Mouse (Mus musculus) CD8-positive naive resting alpha-beta T cell, adult 2 months (primary cell): Measurements from ENCODE around the gene Med8.

Source experiments
- DNase-seq, 2 experiments: peaks; one replicate each; pipeline ENCODE4 v3.0.0; 2022; ENCODE audit warnings: low read depth in 2 of 2, low spot score in 2 of 2

The Med8 gene

DNA sequence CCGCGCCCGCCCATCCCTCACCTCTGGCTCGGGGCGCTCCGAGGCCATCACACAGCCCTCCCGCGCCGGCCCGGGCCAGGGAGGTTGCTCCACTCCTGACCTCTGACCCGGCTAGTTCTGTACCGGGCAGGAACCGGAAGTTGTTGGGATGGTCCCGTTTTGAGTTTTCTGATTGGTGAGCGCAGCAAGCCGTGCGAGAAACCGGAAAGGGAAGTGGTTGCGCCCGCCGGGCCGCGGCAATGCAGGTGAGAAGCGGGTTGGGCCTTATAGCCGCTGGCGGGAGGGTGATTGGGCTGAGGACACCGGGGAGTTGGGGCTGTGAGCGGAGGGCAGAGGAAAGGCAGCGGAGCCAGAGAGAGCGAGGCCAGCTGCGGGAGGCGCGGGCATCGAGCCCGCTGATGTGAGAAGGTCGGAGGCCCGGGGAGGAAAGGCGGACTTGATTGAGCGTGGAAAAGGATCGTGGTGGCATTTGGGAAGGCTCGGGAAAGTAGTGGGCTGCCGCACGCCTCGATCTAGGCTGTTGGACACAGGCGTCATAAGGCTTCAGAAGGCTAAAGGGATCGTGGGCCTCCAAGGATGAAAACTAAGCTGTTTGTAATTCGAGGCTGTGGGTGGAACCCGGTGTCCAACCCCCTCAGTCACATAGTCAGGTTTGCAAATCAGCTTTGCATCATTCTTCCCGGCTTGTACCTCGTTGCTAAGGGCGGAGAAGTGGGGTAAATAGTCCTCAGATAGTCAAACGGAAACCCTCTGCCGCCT is at the start of gene Med8, which contains the start of gene Szt2:
TSS of gene Med8 (plus strand) at position 196 of the 759 bp plus-strand sequence.
TSS of gene Szt2 (minus strand) at position 132 of the 759 bp plus-strand sequence.
- peak; percentile 85 to 89 for DNase-seq

DNA sequence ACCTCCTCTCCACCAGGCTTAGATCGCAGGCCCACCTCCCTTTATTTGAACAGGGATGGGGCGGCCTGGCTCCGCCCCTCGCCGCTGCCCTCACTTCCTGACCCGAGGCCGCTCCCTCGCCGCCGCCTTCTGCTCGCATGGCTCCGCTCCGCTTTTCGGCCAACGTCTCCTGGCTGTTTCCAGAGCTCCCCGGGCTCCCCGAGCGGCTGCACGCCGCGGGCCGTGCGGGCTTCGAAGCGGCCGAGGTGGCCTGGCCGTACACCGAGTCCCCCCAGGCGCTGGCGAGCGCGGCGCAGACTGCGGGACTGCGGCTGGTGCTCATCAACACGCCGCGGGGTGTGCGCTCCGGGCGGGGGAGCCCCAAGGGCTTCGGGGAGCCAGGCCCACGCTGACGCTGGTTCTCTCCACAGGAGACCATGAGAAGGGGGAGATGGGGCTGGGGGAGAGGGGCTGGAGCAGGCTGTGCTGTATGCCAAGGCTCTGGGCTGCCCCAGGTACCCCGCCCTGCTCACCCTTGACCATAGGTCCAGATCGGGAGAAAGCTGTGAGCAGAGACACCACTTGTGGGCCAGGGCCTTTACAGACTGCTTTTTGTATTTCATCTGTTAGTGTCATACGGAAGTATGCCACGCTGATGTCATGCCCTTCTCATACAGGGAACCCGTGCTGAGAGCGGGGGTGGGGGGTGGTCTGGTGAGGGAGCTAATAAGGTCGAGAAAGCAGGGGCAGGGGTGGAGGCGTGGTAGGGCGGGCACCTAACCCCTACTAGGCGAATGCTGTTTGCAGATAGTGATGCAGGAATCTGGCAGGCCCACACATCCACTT is 49.0 kb upstream of the Med8 start:
- DNase-seq, result peak; percentile 31 to 51

DNA sequence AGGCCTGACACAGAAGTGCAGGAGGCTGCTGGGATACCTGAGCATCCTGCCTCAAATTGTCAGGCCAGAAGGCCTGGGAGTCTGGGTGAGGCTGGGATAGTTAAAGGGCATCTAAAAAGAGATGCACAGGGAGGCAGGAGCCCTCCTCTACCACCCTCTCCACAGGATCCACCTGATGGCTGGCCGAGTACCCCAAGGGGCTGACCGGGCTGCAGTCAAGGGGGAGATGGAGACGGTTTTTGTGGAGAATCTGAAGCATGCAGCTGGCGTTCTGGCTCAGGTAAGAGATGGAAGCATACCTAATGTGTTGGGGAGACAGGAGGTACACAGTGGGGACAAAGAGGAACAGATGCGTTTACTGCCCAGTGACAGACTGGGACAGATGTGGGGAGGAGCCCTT is 47.7 kb upstream of the Med8 start:
- no peak for DNase-seq

DNA sequence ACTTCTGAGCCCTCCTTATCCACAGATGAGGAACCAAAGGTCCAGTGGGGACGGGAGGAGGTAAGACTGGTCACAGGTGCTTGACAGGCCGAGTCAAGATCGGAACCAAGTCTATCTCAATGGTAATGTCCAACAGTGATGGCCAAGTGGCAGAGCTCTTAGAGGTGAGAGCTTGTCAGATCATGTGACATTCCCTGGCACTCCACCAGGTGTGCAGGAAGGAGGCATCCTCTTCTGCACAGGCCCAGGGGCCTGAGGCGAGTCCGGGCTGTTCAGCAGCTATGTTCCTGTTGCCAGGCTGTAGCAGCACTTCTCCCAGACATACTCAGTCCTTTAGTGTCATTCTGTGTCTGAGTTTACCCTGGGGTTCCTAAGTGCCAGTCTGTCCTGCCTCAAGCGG is 46.3 kb upstream of the Med8 start:
- no peak for DNase-seq

DNA sequence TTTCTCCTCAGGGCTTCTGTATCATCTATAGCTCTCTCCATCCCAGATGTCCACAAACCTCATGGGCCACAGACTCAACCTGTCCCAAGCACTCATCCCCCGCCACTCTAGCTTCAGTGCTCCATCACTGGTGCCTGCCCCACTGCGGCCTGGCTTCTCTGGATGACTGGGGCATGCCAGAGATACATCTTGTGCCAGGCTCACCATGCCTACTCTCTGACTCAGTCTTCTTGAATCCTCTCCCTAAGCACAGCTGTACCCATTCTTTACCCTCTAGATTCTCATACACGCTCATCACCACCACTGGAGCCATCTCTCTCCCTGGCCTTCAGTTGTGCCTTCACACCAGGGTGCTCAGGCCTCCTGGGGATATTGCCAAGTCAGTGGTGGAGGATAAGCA is 45.2 kb upstream of the Med8 start:
- DNase-seq, result no peak

DNA sequence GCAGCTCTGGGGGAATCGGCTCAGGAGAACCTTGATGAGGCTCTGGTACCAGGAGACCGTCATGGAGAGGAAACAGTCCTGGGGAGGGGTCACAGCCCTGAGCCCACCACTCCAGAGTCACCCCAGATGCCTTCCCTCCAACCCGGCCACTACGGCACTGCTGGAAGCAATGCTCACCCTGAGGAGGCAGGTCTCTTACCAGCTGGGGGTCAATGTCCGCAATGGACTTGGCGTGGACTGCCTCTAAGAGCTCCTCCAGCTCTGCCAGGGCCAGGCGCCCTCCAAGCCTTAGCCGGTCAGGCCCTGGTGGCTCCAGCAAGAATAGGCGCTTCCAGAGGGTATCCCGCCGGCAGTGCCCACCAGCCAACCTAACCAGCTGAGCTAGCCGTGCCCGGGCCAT is 44.5 kb upstream of the Med8 start:
- DNase-seq, result no peak

DNA sequence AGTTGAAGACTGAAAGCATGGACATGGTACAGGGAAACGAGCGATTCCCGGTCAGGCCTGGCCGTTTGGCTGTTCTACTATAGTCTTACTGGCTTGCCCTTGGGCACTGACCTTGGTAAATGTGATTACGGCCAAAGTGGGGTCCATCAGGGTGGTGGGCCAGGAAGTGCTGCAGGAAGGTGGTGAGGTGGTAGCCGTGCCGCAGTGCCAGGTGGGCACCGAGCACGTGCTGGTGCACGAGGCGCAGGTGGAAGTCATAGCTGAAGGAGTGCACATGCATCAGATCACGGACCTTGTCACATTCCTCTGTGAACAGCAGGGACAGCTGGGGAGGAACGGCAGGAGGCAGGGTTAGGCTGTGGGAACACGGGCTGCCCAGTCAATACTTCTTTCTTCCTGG is 43.1 kb upstream of the Med8 start:
- DNase-seq, result no peak

DNA sequence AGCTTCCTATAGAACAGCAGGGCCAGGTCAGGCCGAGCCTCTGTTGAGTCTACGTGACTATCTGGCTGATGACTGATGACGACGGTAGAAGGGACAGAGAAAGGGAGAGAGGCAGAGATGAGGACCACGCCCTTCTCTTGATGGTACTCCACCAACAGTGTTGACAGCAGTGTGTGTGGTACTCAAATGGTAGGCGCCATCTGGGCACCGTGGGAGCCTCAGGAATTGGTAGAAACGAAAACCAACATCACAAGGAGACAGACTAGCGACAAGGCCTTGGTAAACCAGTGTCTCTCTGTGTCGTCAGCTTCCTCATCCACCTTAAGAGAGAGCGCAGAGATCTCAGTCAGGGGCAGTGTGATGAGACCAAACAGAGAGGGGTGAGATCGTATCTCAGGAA is 41.6 kb upstream of the Med8 start:
- DNase-seq, result no peak

DNA sequence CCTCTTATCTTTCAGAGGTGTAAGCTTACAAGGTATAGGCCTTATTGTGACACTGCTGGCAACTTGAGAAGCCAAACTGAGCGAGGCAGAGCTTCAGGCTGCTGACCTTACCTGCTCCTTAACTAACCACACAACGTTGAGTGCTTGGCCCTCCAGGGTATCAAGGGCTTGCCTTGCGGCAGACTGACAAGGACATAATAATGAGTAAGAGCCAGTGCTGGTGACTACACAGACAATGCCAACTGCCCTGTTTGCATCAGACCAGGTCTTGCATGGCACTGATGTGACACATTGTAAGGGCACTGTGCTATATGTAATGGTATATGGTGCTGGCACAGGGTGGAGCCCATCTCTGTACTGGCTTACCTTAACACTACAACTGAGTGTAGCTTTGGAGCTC is 40.5 kb upstream of the Med8 start:
- DNase-seq, result no peak

DNA sequence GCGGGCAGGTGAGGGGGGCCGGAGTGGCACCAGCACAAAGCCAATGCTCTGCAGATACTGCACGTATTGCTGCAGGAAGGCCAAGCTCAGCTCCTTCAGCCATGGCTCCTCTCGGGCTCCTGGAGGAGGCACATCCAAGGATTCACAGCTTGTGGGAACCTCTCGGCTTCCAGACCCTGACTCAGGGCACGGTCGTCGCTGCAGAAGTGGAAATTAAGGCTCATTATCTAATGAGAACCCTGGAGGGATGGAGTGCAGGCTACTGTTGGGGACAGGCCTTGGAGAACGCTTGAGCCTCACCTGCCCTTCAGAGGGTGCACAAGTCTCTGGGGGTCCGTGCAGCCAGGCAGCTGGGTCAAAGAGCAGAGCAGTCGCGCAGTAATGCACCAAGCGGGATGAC is 37.3 kb upstream of the Med8 start:
- DNase-seq, result no peak

DNA sequence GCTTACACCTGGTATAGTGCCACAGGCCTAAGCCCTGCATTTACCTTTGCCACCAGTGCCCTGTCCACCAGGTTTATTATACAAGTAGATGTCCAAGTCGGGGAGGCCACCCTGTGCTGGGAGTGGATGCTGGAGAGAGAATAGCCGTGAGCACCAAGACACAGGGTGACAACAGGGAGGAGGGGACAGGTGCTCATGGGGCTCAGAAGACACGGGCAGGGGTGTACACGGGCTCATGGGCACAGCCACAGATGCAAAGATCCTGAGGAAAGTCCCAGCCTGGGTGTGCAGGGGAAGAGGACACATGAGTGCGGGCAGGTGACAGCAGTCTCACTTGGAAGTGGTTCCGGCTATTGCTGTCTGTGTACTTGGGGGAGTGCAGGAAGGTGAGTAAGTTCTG is 33.1 kb upstream of the Med8 start:
- no peak for DNase-seq

DNA sequence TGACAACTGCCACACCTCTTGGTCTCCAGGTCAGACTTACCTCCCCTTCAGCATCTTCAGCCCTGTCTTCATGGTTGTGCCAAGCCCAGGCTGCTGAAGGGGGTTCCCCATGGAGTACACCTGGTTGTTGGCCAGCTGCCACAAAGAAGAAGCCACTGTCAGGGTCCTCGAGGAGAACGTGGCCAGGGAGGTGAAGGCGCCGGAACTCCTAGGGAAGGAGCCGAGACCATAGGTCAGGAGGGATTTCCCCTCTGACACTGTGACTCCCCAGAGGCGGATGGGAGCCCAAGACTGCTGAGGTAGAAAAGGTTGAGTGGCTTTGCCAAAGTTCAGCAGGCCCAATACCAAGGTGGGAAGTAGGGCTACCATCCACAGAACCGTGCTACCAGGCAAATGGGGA is 25.9 kb upstream of the Med8 start:
- DNase-seq, result no peak

DNA sequence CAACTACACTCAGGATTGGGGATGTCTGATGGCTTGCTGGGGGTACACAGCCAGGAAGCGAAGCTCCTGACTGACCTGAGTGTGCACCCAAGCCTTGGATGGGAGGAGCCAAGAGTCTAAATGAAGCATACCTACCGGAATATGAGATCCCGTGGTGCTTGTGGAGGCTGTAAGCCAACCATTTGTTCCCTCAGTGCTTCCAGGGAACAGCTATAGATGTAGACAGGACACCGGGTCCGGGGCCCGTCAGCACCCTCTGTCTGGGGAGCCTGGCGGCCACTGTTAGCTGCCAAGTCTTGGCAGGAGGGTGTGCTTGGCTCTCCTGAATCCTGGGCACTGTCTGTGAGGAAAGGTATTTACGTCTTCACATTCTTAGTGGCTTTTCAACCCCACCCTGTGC is 21.8 kb upstream of the Med8 start:
- no peak for DNase-seq

DNA sequence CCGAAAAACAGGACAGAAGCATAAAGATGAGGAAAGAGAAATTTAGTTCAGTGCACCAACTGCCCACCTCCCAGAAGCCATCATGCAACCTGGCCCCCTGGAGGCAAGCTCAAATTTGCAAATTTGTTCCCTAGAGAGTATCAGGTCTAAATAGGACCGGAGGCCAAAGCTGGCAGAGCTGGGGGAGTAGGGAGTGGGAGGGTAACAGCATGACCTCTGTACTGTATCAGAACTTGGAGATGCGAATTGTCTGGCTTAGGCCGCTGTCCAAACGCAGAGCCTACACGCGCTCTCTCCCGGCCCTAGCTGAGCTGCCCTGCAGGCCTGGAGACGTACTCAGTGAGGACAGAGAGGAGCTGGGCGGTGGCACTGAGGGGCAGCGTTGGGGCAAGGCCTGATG is 19.0 kb upstream of the Med8 start:
- DNase-seq, result no peak

DNA sequence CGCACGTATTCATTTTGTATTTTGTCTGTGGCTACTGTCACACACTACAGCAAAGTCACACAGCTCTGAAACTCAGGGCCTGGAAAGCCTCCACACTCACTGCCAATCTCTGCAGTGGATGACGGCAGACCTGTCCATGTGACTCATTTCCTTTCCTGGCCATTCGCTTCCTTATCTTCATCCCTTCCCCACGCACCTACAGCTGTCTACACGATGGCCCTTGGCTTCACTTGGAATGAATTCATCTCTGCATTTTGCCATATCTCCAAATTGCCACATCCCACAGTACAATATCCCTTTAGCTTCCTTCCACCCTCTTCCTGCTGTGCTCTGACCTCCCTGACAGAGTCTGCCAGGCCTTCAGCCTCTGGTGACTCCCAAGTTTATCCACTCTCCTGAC is 14.6 kb upstream of the Med8 start:
- no peak for DNase-seq

DNA sequence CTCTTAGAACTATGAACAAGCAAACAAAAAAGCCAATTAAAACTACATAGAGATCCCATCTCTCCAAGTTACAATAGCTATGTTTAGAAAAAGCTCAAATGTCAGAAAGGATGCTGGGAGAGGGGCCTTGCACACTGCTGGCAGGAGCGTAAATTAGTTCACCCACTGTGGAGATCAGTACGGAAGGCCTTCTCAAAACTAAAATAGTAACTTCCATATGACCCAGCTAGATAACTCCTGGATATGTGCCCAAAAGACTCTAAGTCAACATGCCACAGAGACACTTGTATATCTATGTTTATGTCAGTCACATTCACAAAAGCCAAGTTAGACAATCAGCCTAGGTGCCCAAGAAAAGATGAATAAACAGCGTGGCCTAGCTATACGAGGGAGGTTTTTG is 13.8 kb upstream of the Med8 start:
- no peak for DNase-seq

DNA sequence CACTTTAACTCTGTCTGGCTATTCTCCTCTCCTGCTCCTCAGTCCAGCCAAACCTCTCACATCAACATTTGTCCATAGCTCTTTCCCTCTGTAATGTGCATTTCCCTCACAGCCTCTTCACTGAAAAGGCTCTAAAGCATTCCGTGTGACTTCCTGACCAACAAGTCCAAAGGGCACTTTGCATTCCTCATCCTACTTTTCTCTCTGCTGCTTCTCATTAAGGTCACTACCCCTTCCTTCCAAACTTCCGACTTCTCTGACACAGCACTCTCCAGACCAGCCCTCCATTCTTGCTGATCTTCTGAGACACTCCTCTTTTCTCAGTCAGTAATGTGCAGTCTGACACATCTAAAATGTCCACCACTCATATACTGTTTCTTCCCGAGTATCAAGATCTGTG is 12.7 kb upstream of the Med8 start:
- DNase-seq, result no peak

DNA sequence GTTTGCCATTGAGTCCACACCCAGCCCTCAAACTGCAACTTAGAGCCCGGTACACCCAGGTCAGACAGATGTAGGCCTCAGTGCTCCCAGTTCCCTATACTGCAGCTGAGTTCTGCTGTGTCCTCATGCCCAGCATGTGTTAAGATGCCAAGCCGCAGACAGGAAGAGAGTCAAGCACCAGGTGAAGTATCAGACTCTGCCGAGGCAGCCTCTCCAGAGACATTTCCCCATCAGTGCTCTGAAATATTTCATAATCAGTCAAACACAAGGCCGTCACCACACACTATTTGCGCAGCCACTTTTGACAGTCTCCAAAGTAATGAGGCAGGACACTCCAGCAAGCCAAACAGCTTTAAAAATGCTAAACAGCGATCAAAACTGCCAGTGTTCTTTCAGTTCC is 10.7 kb upstream of the Med8 start:
- DNase-seq, result no peak

DNA sequence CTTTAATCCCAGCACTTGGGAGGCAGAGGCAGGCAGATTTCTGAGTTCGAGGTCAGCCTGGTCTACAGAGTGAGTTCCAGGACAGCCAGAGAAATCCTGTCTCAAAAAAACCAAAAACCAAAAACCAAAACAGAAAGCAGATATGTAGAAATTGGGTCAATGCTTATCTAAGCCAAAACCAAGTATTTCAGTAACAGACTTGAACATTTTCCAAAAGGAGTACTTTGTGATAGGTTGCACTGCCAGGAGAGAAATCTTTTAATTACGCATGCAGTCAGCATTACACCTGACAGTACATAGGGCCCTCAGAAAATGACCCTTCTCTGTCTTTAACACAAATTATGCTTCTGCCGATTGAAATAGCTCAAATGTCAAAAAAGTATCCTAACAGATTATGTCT is 7.7 kb upstream of the Med8 start:
- DNase-seq, result no peak

DNA sequence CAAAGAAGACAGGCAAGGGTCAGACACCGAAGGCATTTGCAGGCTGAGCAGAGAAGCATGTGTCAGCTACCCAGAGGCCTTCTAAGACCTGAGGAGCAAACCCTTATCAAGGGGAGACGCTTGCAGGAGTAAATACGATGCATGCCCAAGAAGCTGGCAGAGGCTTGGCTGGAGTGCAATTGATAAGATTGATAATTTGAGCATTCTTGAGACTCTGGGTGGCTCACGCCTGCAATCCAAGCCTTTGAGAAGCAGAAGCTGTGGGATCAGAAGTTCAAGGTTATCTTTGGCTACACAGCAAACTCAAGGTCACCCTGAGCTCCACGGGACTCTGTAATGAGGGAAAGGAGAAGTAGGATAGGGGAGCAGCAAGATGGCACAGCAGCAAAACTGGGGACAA is 7.2 kb upstream of the Med8 start:
- DNase-seq, result no peak

DNA sequence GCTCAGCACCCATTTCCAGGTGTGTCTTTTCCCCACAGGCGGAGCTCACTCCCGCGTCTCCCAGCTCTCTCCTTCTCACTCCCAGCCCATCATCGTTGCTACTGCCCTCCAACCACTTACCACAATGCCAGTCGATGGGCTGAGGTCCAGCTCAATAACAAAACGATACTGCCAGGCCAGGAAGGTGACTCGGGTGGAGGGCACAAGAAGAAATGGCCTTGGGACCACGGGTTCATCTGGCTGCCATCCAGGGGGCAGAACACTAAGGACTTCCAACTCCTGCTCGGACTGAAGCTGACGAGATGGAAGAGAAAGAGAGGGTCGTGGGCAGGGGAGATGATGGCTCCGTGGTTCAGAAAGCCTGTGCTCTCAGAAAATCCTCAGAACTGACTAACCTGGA is 6.4 kb upstream of the Med8 start:
- no peak for DNase-seq

DNA sequence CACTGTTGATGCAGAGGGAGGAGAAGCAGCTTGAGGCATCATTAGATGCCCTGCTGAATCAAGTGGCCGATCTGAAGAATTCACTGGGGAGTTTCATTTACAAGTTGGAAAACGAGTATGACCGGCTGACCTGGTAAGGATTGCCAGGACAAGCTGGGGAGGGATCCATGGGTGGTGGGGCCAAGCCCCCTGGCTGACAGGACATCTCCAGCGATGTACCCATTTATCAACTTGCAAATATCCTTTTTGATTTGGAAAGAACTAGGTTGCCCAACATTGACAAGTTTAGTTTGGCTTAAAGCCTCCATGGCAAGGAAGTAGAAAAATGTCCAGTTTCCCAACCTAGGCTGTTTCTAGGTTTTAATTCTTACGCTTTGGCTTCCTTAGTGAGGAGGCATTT is 1.7 kb downstream of the Med8 start:
- DNase-seq, result no peak

DNA sequence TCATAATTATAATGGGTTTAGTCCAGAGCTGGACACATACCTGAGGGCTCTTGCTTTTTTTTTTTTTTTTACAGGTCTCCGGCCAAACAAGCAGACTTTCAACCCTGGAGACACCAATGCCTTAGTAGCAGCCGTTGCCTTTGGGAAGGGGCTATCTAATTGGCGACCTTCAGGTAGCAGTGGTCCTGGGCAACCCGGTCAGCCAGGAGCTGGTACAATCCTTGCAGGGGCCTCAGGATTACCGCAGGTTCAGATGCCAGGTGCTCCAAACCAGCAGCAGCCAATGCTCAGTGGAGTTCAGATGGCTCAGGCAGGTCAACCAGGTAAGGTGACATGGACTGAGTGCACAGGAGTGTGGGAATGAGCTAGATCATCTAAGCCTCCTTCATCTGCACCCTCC is 4.4 kb downstream of the Med8 start:
- DNase-seq, result no peak
